Mouse (Mus musculus): ENCODE data around the gene Crocc2. TPM values are rescaled to one million over a fixed set of nuclear protein-coding genes. Genes with fewer than 3 reads are reported as not detected.

Crocc2 gene
- polyA plus RNA-seq, 1 experiment from 2014 or later: 0.23 TPM

- H3K9ac ChIP-seq (replicated peaks; ENCODE audit: low read depth, low read length): no peak overlapping the region
- H3K4me1 ChIP-seq (ENCODE audit: control insufficient read depth, insufficient read depth, low read length): 0 out of 2 replicates have a peak, but pooled peaks cover 6% of the 10 kb centered on the region
- H3K4me3 ChIP-seq (ENCODE audit: low read depth, low read length): no peak overlapping the region
- H3K4me2 ChIP-seq (replicated peaks; ENCODE audit: low read depth, low read length): no peak overlapping the region
- 25% methylated on average over 2 of the region's 2 CpGs for WGBS
- H3K27ac ChIP-seq (ENCODE audit: low read length): no peak overlapping the region
- no peak for ATAC-seq (ENCODE audit: insufficient number of reproducible peaks, insufficient read depth, low FRiP score, low read depth)
- no peaks in the 10 kb centered on the region for H3K9me3 ChIP-seq (ENCODE audit: control insufficient read depth, low read depth, low read length)
- H3K36me3 ChIP-seq (ENCODE audit: control insufficient read depth, insufficient read depth, low read length): no peaks in the 10 kb centered on the region
- H3K27me3 ChIP-seq (ENCODE audit: control insufficient read depth, insufficient read depth, low read length): no peaks in the 10 kb centered on the region
These were observed 84.1 kb downstream of the Crocc2 start for GRCm38 (mm10) chr1:93252586-93252985.

- H3K36me3 ChIP-seq (ENCODE audit: control insufficient read depth, insufficient read depth, low read length): no peaks in the 10 kb centered on the region
- no peak overlapping the region for H3K4me3 ChIP-seq (ENCODE audit: low read depth, low read length)
- no peak overlapping the region for H3K4me2 ChIP-seq (replicated peaks; ENCODE audit: low read depth, low read length)
- no peak overlapping the region for H3K9ac ChIP-seq (replicated peaks; ENCODE audit: low read depth, low read length)
- H3K9me3 ChIP-seq (ENCODE audit: control insufficient read depth, low read depth, low read length): no peaks in the 10 kb centered on the region
- ATAC-seq (ENCODE audit: insufficient number of reproducible peaks, insufficient read depth, low FRiP score, low read depth): no peak
- WGBS: 90% methylated on average over 7 of the region's 7 CpGs
- H3K27ac ChIP-seq (ENCODE audit: low read length): no peak overlapping the region
- H3K27me3 ChIP-seq (ENCODE audit: control insufficient read depth, insufficient read depth, low read length): no peaks in the 10 kb centered on the region
- H3K4me1 ChIP-seq (ENCODE audit: control insufficient read depth, insufficient read depth, low read length): 0 out of 2 replicates have a peak, but pooled peaks cover 6% of the 10 kb centered on the region
These were observed 87.2 kb downstream of the Crocc2 start for GRCm38 (mm10) chr1:93255761-93256160.

GRCm38 (mm10) chr1:93257560-93257959 lies 89.0 kb downstream of the Crocc2 start:
- Histone ChIP-seq H3K36me3 (ENCODE audit: control insufficient read depth, insufficient read depth, low read length) (no peaks in the 10 kb centered on the region), H3K4me1 (ENCODE audit: control insufficient read depth, insufficient read depth, low read length) (0 out of 2 replicates have a peak, but pooled peaks cover 6% of the 10 kb centered on the region), H3K9me3 (ENCODE audit: control insufficient read depth, low read depth, low read length) (no peaks in the 10 kb centered on the region), H3K27me3 (ENCODE audit: control insufficient read depth, insufficient read depth, low read length) (no peaks in the 10 kb centered on the region), H3K4me3 (ENCODE audit: low read depth, low read length) (no peak overlapping the region), H3K4me2 (replicated peaks; ENCODE audit: low read depth, low read length) (no peak overlapping the region), H3K9ac (replicated peaks; ENCODE audit: low read depth, low read length) (no peak overlapping the region), H3K27ac (ENCODE audit: low read length) (no peak overlapping the region)
- no peak for ATAC-seq (ENCODE audit: insufficient number of reproducible peaks, insufficient read depth, low FRiP score, low read depth)
- WGBS: 79% methylated on average over 1 of the region's 1 CpGs

- H3K4me3 ChIP-seq (ENCODE audit: low read depth, low read length): no peak overlapping the region
- no peak overlapping the region for H3K27ac ChIP-seq (ENCODE audit: low read length)
- ATAC-seq (ENCODE audit: insufficient number of reproducible peaks, insufficient read depth, low FRiP score, low read depth): no peak
- H3K9me3 ChIP-seq (ENCODE audit: control insufficient read depth, low read depth, low read length): no peaks in the 10 kb centered on the region
- H3K27me3 ChIP-seq (ENCODE audit: control insufficient read depth, insufficient read depth, low read length): no peaks in the 10 kb centered on the region
- no peak overlapping the region for H3K9ac ChIP-seq (replicated peaks; ENCODE audit: low read depth, low read length)
- no peaks in the 10 kb centered on the region for H3K4me1 ChIP-seq (ENCODE audit: control insufficient read depth, insufficient read depth, low read length)
- no peaks in the 10 kb centered on the region for H3K36me3 ChIP-seq (ENCODE audit: control insufficient read depth, insufficient read depth, low read length)
- H3K4me2 ChIP-seq (replicated peaks; ENCODE audit: low read depth, low read length): no peak overlapping the region
- 52% methylated on average over 3 of the region's 3 CpGs for WGBS
These were observed 98.7 kb downstream of the Crocc2 start for GRCm38 (mm10) chr1:93267207-93267606.

- ATAC-seq (ENCODE audit: insufficient number of reproducible peaks, insufficient read depth, low FRiP score, low read depth): no peak
- Histone ChIP-seq H3K4me1 (ENCODE audit: control insufficient read depth, insufficient read depth, low read length) (no peaks in the 10 kb centered on the region), H3K4me2 (replicated peaks; ENCODE audit: low read depth, low read length) (no peak overlapping the region), H3K27ac (ENCODE audit: low read length) (no peak overlapping the region), H3K4me3 (ENCODE audit: low read depth, low read length) (no peak overlapping the region), H3K9me3 (ENCODE audit: control insufficient read depth, low read depth, low read length) (no peaks in the 10 kb centered on the region), H3K36me3 (ENCODE audit: control insufficient read depth, insufficient read depth, low read length) (no peaks in the 10 kb centered on the region), H3K9ac (replicated peaks; ENCODE audit: low read depth, low read length) (no peak overlapping the region), H3K27me3 (ENCODE audit: control insufficient read depth, insufficient read depth, low read length) (no peaks in the 10 kb centered on the region)
- WGBS: 84% methylated on average over 2 of the region's 2 CpGs
These were observed 99.7 kb downstream of the Crocc2 start for GRCm38 (mm10) chr1:93268246-93268645.

- H3K4me2 ChIP-seq (replicated peaks; ENCODE audit: low read depth, low read length): no peak overlapping the region
- H3K27me3 ChIP-seq (ENCODE audit: control insufficient read depth, insufficient read depth, low read length): no peaks in the 10 kb centered on the region
- H3K9ac ChIP-seq (replicated peaks; ENCODE audit: low read depth, low read length): no peak overlapping the region
- WGBS: 60% methylated on average over 3 of the region's 3 CpGs
- H3K27ac ChIP-seq (ENCODE audit: low read length): no peak overlapping the region
- H3K4me1 ChIP-seq (ENCODE audit: control insufficient read depth, insufficient read depth, low read length): no peaks in the 10 kb centered on the region
- peaks cover 3% of the 10 kb centered on the region; the same call in 1 of the 2 replicates for H3K36me3 ChIP-seq (ENCODE audit: control insufficient read depth, insufficient read depth, low read length)
- no peak overlapping the region for H3K4me3 ChIP-seq (ENCODE audit: low read depth, low read length)
- ATAC-seq (ENCODE audit: insufficient number of reproducible peaks, insufficient read depth, low FRiP score, low read depth): no peak
- H3K9me3 ChIP-seq (ENCODE audit: control insufficient read depth, low read depth, low read length): no peaks in the 10 kb centered on the region
These were observed 102.2 kb downstream of the Crocc2 start for GRCm38 (mm10) chr1:93270516-93271240.

GRCm38 (mm10) chr1:93271751-93272150 lies 103.2 kb downstream of the Crocc2 start:
- WGBS: 67% methylated on average over 6 of the region's 6 CpGs
- H3K4me2 ChIP-seq (replicated peaks; ENCODE audit: low read depth, low read length): no peak overlapping the region
- ATAC-seq (ENCODE audit: insufficient number of reproducible peaks, insufficient read depth, low FRiP score, low read depth): no peak
- H3K27ac ChIP-seq (ENCODE audit: low read length): no peak overlapping the region
- no peaks in the 10 kb centered on the region for H3K27me3 ChIP-seq (ENCODE audit: control insufficient read depth, insufficient read depth, low read length)
- H3K4me3 ChIP-seq (ENCODE audit: low read depth, low read length): no peak overlapping the region
- H3K4me1 ChIP-seq (ENCODE audit: control insufficient read depth, insufficient read depth, low read length): no peaks in the 10 kb centered on the region
- H3K36me3 ChIP-seq (ENCODE audit: control insufficient read depth, insufficient read depth, low read length): peaks cover 3% of the 10 kb centered on the region; the same call in 1 of the 2 replicates
- H3K9me3 ChIP-seq (ENCODE audit: control insufficient read depth, low read depth, low read length): no peaks in the 10 kb centered on the region
- no peak overlapping the region for H3K9ac ChIP-seq (replicated peaks; ENCODE audit: low read depth, low read length)

- WGBS: 5% methylated on average over 16 of the region's 16 CpGs
- H3K27me3 ChIP-seq (ENCODE audit: control insufficient read depth, insufficient read depth, low read length): no peaks in the 10 kb centered on the region
- H3K9ac ChIP-seq (replicated peaks; ENCODE audit: low read depth, low read length): no peak overlapping the region
- no peak for ATAC-seq (ENCODE audit: insufficient number of reproducible peaks, insufficient read depth, low FRiP score, low read depth)
- H3K36me3 ChIP-seq (ENCODE audit: control insufficient read depth, insufficient read depth, low read length): peaks cover 3% of the 10 kb centered on the region; the same call in 1 of the 2 replicates
- no peaks in the 10 kb centered on the region for H3K9me3 ChIP-seq (ENCODE audit: control insufficient read depth, low read depth, low read length)
- no peak overlapping the region for H3K4me2 ChIP-seq (replicated peaks; ENCODE audit: low read depth, low read length)
- no peaks in the 10 kb centered on the region for H3K4me1 ChIP-seq (ENCODE audit: control insufficient read depth, insufficient read depth, low read length)
- no peak overlapping the region for H3K4me3 ChIP-seq (ENCODE audit: low read depth, low read length)
- no peak overlapping the region for H3K27ac ChIP-seq (ENCODE audit: low read length)
These were observed 103.9 kb downstream of the Crocc2 start for GRCm38 (mm10) chr1:93272409-93272821.

GRCm38 (mm10) chr1:93275561-93275960 lies 107.0 kb downstream of the Crocc2 start:
- 75% methylated on average over 6 of the region's 6 CpGs for WGBS
- Histone ChIP-seq H3K27me3 (ENCODE audit: control insufficient read depth, insufficient read depth, low read length) (no peaks in the 10 kb centered on the region), H3K27ac (ENCODE audit: low read length) (no peak overlapping the region), H3K36me3 (ENCODE audit: control insufficient read depth, insufficient read depth, low read length) (peaks cover 3% of the 10 kb centered on the region; the same call in 1 of the 2 replicates), H3K9me3 (ENCODE audit: control insufficient read depth, low read depth, low read length) (no peaks in the 10 kb centered on the region), H3K4me2 (replicated peaks; ENCODE audit: low read depth, low read length) (no peak overlapping the region), H3K4me1 (ENCODE audit: control insufficient read depth, insufficient read depth, low read length) (no peaks in the 10 kb centered on the region), H3K9ac (replicated peaks; ENCODE audit: low read depth, low read length) (no peak overlapping the region), H3K4me3 (ENCODE audit: low read depth, low read length) (no peak overlapping the region)
- no peak for ATAC-seq (ENCODE audit: insufficient number of reproducible peaks, insufficient read depth, low FRiP score, low read depth)
